Mouse (Mus musculus) layer of hippocampus, postnatal 10 days (tissue): ENCODE results near the gene Gclm. TPM values are rescaled to one million over a fixed set of nuclear protein-coding genes. Genes with fewer than 3 reads are reported as not detected.

Source experiments
- microRNA-seq, 2 experiments: library from miRNA; unstranded; fragments of <30 nt; microRNA quantifications; one replicate each; pipeline ENCODE4 v1.2.0; 2021
- total RNA-seq, 2 experiments: library from RNA; stranded (reverse); gene quantifications; 2 replicates each; pipeline ENCODE4 v1.2.3; 2021

Gene Gclm
- total RNA-seq, 2 experiments from 2014 or later, result 54.4 to 67.7 TPM

Small RNA genes lying within 50 kb of the gene (microRNA-seq; reads per million reads assigned to microRNA genes)
- 0 reads per million in 2 experiments for gene Gm22903
- 2,412 to 2,457 reads per million in 2 experiments for gene Mir760

Other genes with a start within 250 kb of the Gclm start
- gene Abca4, start 201.1 kb upstream of the Gclm start, total RNA-seq, result 1 to 10 TPM; 1.6 to 1.7 TPM
- 10 to 100 TPM; 27.3 to 28.6 TPM for gene Dnttip2, start 28.8 kb downstream of the Gclm start, total RNA-seq
- gene Bcar3, start 48.6 kb downstream of the Gclm start, total RNA-seq, result 1 to 10 TPM; 6.1 to 7.0 TPM